Mouse (Mus musculus) erythroblast, embryonic 14.5 days (primary cell): Measurements from ENCODE around the gene Gm21312.
"Not testable (repeated sequence)": the region's sequence is repeated elsewhere in the genome, so short reads cannot be mapped to it uniquely, and the experiment has no call there.

Experiments used
- GATA1 ChIP-seq: IDR thresholded peaks from 2 replicates; pipeline ENCODE4 v1.6.1; 2012; ENCODE audit warnings: low read length, inconsistent platforms, mixed read lengths
- TAL1 ChIP-seq: IDR thresholded peaks from 3 replicates; pipeline ENCODE4 v1.6.1; 2012; ENCODE audit warnings: low read length, inconsistent platforms, mixed read lengths

- not testable (repeated sequence) for TF ChIP-seq GATA1, TAL1
Observed at GRCm38 (mm10) chr10:104185233-104185632, 8.4 kb downstream of the Gm21312 start, which contains the start of gene Gm20765.
